Mouse (Mus musculus): ENCODE results near the gene Gan.

- no peak for TF ChIP-seq ZC3H11A (IDR thresholded peaks at IDR 0.05; ENCODE audit: borderline replicate concordance, low read depth, low read length)
- no peak for TF ChIP-seq MAFK (IDR thresholded peaks at IDR 0.05; ENCODE audit: insufficient read depth, low read depth, low read length)
- no peak for TF ChIP-seq CHD2 (IDR thresholded peaks at IDR 0.05; ENCODE audit: low read depth, low read length)
- TF ChIP-seq ZNF384 (IDR thresholded peaks at IDR 0.05; ENCODE audit: low read depth, low read length): no peak
Observed at GRCm38 (mm10) chr8:117261702-117262101, 103.8 kb downstream of the Gan start.
